Mouse (Mus musculus) heart, adult 2 months (tissue): ENCODE measurements around the gene Fam104a. TPM values are rescaled to one million over a fixed set of nuclear protein-coding genes. Genes with fewer than 3 reads are reported as not detected.

ENCODE experiments used
- DNase-seq, 2 experiments: peaks; one replicate each; pipeline ENCODE4 v3.0.0; 2021
- H3K27ac ChIP-seq: fragments of 200-600 bp; 2 replicates; pipeline ENCODE4 v1.8.1; 2022
- H3K27me3 ChIP-seq: fragments of 200-500 bp; 2 replicates; pipeline ENCODE4 v1.6.1; 2012; ENCODE audit warnings: mild to moderate bottlenecking, low read length, inconsistent platforms, mixed read lengths; ENCODE audit not compliant: control insufficient read depth, insufficient read depth
- H3K36me3 ChIP-seq: fragments of 200-500 bp; 2 replicates; pipeline ENCODE4 v1.6.1; 2012; ENCODE audit warnings: low read length, inconsistent platforms; ENCODE audit not compliant: control insufficient read depth, insufficient read depth
- H3K4me1 ChIP-seq: fragments of 200-500 bp; 2 replicates; pipeline ENCODE4 v1.6.1; 2011; ENCODE audit warnings: low read length; ENCODE audit not compliant: control insufficient read depth, insufficient read depth
- H3K4me3 ChIP-seq: fragments of 200-600 bp; 2 replicates; pipeline ENCODE4 v1.8.1; 2022
- H3K79me2 ChIP-seq: fragments of 200-500 bp; replicated peaks from 2 replicates; pipeline ENCODE4 v1.6.1; 2012; ENCODE audit warnings: mild to moderate bottlenecking, inconsistent platforms, low read length, moderate library complexity, mixed read lengths; ENCODE audit not compliant: control insufficient read depth, insufficient read depth
- H3K9ac ChIP-seq: fragments of 200-500 bp; 2 replicates; pipeline ENCODE4 v1.6.1; 2012; ENCODE audit warnings: low read depth, mild to moderate bottlenecking, control low read depth, inconsistent platforms, low read length, mixed read lengths
- CTCF ChIP-seq: fragments of 200-600 bp; IDR thresholded peaks from 2 replicates; pipeline ENCODE4 v1.8.1; 2022; ENCODE audit warnings: antibody characterized with exemption, mild to moderate bottlenecking, moderate library complexity
- EP300 ChIP-seq: fragments of 200-500 bp; IDR thresholded peaks from 2 replicates; pipeline ENCODE4 v1.6.1; 2011; ENCODE audit warnings: low read depth, low read length, control low read depth; ENCODE audit not compliant: insufficient read depth
- POLR2A ChIP-seq: fragments of 200-500 bp; IDR thresholded peaks from 2 replicates; pipeline ENCODE4 v1.6.1; 2011; ENCODE audit warnings: mild to moderate bottlenecking, low read depth, low read length, control low read depth; ENCODE audit not compliant: insufficient read depth
- WGBS: fragments of 180-500 bp; shearing (Covaris S2); methylation state at CpG from one replicate; pipeline ENCODE4 v1.1.7; 2018; 5-methylcytosine and 5-hydroxymethylcytosine counted together
- intact Hi-C: fragments of 180-260 bp; cut with DNase I; formaldehyde crosslinking; loops from one replicate; pipeline ENCODE4 v1.15.1; 2025
- polyA plus RNA-seq: library from polyadenylated mRNA; depleted of rRNA; stranded (reverse); fragments of >200 nt; gene quantifications from 2 replicates; pipeline ENCODE4 v1.2.3, GENCODE M21; 2012
- total RNA-seq, 2 experiments: library from RNA; stranded (reverse); gene quantifications; 2 replicates each; pipeline ENCODE4 v1.2.3; 2021

Gene Fam104a
- total and polyA plus RNA-seq, 3 experiments: 12.4 to 16.4 (median 15.3) TPM

DNA sequence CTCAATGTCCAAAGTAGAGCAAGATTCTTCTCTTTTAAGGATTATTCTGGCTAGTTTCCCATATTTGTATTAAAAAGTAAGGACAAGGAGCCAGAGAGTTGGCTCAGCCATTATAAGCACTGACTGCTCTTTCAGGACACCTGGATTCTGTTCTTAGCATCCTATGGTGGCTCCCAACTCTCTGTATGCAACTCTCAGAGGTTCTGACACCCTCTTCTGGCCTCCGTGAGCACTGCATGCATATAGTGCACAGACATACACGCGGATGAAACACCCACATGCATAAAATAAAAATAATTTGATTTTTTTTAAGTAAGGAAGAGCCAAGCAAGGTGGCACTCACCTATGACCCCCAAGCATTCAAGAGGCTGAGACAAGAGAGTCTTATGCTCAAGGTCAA, 38.8 kb downstream of the Fam104a start:
- H3K4me1 ChIP-seq: peaks cover 1% of the 10 kb centered on the region; the same call in 1 of the 2 replicates
- TF ChIP-seq EP300 (no peak), POLR2A (no peak), CTCF (no peak)
- H3K27me3 ChIP-seq: no peaks in the 10 kb centered on the region
- intact Hi-C loops: no loop called here
- no peak for DNase-seq
- H3K4me3 ChIP-seq: no peak overlapping the region
- H3K27ac ChIP-seq: no peak overlapping the region
- H3K9ac ChIP-seq: no peak overlapping the region
- no peaks in the 10 kb centered on the region for H3K79me2 ChIP-seq
- no peaks in the 10 kb centered on the region for H3K36me3 ChIP-seq
- 85% methylated on average over 3 of the region's 3 CpGs for WGBS

DNA sequence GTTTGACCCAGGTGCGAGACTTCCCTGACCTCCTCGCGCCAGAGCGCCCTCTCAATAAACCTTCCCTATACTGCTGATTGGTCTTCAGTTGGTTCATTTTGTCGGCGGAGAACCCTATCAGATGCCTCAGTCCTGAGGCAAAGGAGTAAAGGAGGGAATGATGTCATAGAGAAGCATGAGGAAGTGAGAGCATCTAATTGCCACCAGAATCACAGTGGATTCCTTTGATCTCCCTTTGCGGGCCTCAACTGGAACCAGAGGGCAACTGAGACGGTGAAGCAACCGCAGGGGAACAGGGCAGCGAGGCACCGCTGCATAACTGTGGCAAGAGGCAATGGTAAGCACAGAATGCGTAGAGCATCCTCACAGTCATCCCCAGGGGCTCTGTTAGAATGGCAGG, 45.3 kb downstream of the Fam104a start:
- intact Hi-C loops: no loop called here
- Histone ChIP-seq H3K4me3 (no peak overlapping the region), H3K79me2 (no peaks in the 10 kb centered on the region), H3K36me3 (no peaks in the 10 kb centered on the region), H3K9ac (no peak overlapping the region), H3K4me1 (no peaks in the 10 kb centered on the region), H3K27me3 (no peaks in the 10 kb centered on the region), H3K27ac (no peak overlapping the region)
- DNase-seq: no peak
- TF ChIP-seq POLR2A: no peak
- TF ChIP-seq EP300: no peak
- TF ChIP-seq CTCF: no peak
- WGBS: 87% methylated on average over 12 of the region's 12 CpGs

DNA sequence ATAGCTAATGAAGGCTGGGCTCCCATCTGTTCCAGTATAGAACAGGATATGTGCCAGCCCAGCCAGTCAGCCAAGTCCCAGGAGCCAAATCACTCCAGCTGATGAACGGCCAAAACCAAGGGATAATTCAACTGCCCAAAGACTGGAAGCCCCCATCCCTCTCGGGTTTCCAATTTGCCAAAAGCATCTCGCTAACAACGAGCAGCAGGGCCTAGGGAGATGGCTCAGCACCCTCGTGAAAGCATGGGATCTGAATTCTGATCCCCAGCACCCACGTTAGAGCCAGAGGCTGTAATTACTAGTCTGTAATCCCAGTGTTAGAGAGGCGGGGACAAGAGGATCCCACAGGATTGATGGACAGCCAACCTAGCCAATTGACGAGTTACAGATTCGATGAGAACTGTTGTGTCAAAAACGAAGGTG, 49.2 kb downstream of the Fam104a start:
- WGBS: 69% methylated on average over 10 of the region's 10 CpGs
- H3K79me2 ChIP-seq: no peaks in the 10 kb centered on the region
- H3K27ac ChIP-seq: no peak overlapping the region
- no peaks in the 10 kb centered on the region for H3K36me3 ChIP-seq
- no peak for DNase-seq
- intact Hi-C loops: loop anchor here (5.0 kb wide), 1 partner anchor 337 kb away; no protein-coding TSS in a partner anchor
- H3K4me3 ChIP-seq: no peak overlapping the region
- H3K9ac ChIP-seq: no peak overlapping the region
- no peaks in the 10 kb centered on the region for H3K27me3 ChIP-seq
- no peaks in the 10 kb centered on the region for H3K4me1 ChIP-seq
- TF ChIP-seq EP300 (no peak), POLR2A (no peak), CTCF (no peak)

DNA sequence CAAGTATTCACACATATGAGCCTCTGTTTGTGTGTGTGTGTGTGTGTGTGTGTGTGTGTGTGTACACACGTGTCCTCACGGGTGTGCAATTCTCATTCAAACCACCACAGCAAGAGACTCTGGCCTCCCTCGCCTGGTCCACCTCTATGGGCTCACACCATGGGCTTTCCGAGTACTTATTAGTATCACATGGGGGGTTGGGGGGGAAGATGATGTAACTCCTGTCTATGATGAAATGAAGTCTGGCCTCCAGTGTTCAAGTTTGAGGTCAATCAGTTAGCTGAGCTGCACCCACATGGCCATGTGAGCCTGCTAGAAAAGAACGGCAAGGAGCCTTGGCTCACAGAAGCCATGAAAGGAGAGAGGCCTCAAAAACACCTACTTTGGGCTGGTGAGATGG, 50.6 kb downstream of the Fam104a start:
- 96% methylated on average over 5 of the region's 5 CpGs for WGBS
- intact Hi-C loops: loop anchor here (5.0 kb wide), 1 partner anchor 336 kb away; no protein-coding TSS in a partner anchor

DNA sequence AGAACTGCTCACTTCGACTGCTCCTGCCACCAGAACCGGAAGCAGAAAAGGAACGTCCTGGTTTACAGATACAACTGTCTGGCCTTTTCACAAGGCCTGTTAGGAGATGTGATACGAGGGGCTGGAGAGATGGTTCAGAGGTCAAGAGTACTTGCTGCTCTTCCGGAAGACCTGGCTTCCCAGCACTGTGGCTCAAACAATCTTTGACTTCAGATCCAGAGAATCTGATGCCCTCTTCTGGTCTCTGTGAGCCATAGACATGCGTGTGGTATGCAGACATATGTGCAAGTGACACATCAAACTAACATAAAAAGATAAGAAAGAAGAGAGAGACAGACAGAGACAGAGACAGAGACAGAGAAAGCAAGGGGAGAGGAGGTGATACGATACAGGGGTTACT, 51.7 kb downstream of the Fam104a start:
- Histone ChIP-seq H3K27ac (no peak overlapping the region), H3K9ac (no peak overlapping the region), H3K79me2 (no peaks in the 10 kb centered on the region), H3K27me3 (no peaks in the 10 kb centered on the region), H3K4me1 (no peaks in the 10 kb centered on the region), H3K36me3 (no peaks in the 10 kb centered on the region), H3K4me3 (no peak overlapping the region)
- TF ChIP-seq POLR2A (no peak), EP300 (no peak), CTCF (no peak)
- no peak for DNase-seq
- intact Hi-C loops: loop anchor here (5.0 kb wide), 1 partner anchor 335 kb away; no protein-coding TSS in a partner anchor
- 80% methylated on average over 7 of the region's 7 CpGs for WGBS

More for the DNA sequence above, 50.6 kb downstream of the Fam104a start:
- Histone ChIP-seq H3K9ac (no peak overlapping the region), H3K4me1 (no peaks in the 10 kb centered on the region), H3K36me3 (no peaks in the 10 kb centered on the region), H3K27ac (no peak overlapping the region), H3K4me3 (no peak overlapping the region), H3K79me2 (no peaks in the 10 kb centered on the region), H3K27me3 (no peaks in the 10 kb centered on the region)
- no peak for TF ChIP-seq EP300
- no peak for TF ChIP-seq POLR2A
- no peak for TF ChIP-seq CTCF
- DNase-seq: no peak

DNA sequence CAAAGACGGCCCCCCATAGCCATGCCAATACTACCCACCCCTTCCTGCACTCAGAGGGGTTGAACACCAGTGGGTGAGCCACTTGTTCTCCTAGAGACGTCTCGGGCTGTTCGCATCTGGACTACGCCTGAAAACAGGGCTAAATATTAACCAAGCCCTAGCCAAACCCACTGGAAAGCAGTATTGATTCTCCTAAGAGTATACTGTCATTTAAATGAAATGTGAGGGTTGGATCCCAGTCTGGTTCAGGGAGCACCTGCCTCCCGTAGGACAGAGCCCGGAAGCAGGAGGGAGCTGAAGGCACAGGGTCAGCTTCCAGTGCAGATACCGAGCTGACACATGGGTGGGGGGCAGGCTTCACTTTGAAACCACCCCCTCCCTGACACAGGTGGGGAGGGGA, 52.1 kb downstream of the Fam104a start:
- TF ChIP-seq POLR2A: no peak
- TF ChIP-seq CTCF: no peak
- TF ChIP-seq EP300: no peak
- Histone ChIP-seq H3K4me3 (no peak overlapping the region), H3K36me3 (no peaks in the 10 kb centered on the region), H3K4me1 (no peaks in the 10 kb centered on the region), H3K27ac (no peak overlapping the region), H3K27me3 (no peaks in the 10 kb centered on the region), H3K79me2 (no peaks in the 10 kb centered on the region), H3K9ac (no peak overlapping the region)
- DNase-seq: no peak
- intact Hi-C loops: loop anchor here (5.0 kb wide), 1 partner anchor 335 kb away; no protein-coding TSS in a partner anchor
- 80% methylated on average over 8 of the region's 8 CpGs for WGBS
